Mouse (Mus musculus) kidney, postnatal 10 days (tissue): Measurements from ENCODE around the gene Mindy1.

ENCODE experiments used
- DNase-seq: peaks from one replicate; pipeline ENCODE4 v3.0.0; 2021; ENCODE audit warnings: mixed read lengths

Gene Mindy1

DNA sequence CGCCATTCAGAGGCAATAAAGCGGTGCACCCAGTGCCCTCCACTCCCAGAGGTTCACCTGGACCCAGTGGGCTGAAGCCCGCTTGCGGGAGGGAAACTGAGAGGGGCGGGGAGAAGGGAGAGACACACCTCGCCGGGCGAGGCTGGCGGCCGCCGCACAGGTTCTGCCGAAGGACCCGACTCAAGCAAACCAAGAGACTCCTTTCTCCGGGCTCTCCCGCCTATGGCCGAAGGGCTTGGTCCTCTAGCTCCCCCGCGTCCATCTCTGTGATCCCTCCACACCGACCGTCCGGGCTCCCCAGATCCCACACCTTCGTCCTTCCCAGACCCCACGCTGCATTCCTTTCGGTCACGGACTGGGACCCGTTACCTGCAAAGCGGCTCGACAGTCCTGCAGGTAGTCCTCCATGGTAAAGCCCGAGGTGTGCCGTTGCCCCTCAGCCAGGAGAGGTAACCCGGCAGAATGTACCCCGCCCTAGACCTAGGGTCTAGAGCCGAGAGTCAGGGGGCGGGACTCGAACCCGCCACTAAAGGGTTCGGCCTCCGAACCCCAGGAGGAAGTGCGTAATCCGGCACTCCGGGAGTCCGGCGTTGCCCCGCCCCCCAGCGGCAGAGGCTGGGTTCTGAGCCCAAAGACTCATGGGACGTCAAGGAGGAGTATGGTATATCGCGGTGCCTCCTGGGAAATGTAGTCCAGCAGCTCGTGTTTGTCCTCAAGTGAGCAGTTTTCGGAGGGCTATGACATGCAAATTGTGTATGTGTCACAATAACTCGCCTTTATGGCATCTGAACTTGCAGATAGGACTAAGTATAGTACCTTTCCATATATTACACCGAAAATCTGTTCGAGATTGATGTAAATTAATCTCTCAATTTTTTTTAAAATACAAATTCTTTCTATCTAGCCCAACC lies at the start of gene Mindy1, which contains the start of gene Prune1:
TSS of gene Mindy1 (plus strand) at position 130 of the 911 bp plus-strand sequence.
TSS of gene Prune1 (minus strand) at position 861 of the 911 bp plus-strand sequence.
- peak; percentile 100 for DNase-seq

DNA sequence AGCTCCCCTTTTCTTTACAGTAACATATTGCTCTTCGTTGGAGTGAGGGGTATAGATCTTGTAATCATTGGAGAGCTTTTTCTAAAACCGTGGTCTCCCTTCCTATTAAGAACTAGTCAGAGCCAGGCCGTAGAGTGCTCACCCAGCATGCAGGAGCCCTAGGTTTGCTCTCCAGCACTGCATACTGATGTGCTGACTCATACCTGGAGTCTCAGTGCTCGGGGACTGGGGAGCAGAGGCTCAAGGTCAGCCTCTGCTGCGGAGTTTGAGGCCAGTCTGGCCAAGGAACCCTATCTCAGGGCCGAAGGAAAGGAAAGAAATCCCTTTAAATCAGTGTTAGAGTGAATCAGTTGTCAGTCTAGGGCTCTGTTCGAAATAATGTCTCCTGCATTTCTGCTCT lies 48.4 kb upstream of the Mindy1 start:
- peak; percentile 51 for DNase-seq

DNA sequence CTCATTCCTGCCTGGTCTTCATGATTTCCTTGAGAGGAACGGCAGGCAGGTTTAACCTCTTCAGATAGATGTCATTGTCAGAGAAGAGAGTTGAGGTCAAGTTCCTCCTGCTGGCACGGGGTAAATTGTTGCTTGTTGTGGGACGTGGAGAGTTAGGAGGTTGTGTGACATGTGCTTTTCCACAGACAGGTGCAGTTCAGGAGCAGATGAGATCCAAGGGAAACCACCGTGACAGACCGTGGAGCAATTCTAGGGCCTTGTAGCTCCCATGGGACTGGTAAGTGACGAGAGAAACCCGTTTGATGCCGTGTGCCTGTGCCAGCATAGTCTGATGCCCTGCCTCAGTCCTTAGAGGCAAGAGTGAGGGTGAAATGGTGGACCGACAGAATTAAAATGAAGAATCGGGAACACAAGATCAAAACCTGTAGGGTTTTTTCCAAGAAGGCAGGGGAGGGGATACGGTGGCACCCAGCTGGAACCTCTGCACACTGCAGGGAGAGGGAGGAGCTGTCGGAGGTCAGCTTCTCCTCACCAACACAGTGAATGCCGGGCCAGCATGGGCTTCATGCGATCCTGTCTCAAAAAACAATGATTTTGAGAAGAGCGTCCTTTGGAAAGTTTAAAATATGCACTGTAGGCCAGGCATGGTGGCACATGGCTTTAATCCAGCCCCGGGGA lies 47.7 kb upstream of the Mindy1 start:
- DNase-seq, result no peak

DNA sequence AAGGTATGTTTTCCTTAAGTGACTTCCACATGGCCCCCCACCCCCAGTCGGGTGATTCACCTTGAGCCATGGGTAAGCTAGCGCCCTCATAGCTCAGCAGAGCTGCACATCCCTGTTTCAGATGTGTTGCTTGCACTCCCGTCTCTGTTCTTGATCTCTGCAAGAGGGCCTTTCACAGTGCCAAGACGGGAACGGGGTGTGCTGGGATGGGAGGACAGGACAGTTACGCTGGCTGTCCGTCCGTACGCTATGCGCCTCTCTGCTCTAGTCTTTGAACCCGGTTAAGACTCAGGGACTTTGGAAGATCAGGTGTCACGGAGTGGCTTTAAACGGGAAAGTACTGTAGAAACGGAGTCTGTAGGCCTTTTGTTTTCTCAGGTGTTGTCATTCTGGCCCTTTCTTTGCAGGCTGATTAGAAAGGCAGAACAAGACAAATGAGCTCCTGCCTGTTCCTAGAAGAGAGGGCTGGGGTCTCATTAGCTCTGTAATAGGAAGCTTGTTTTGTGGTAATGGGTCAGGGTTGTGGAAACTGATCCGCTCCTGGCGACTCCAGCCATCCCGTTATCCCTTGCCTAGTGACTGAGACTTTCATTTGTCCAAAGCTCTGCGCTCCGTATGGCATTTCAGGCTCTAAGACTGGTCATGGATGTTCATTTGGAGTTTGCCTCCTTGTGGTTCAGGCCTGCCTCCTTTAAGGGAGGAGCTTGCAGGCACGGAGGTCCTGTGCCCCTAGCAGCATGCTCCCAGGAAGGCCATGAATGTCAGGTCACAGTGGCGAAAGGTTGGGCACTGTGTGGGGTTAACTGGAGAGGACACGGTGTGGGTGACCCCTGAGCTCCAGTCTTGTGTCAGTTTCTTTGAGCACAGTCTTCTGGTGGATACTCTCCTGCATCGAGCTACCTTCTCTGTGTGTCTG lies 45.5 kb upstream of the Mindy1 start:
- DNase-seq, result no peak

DNA sequence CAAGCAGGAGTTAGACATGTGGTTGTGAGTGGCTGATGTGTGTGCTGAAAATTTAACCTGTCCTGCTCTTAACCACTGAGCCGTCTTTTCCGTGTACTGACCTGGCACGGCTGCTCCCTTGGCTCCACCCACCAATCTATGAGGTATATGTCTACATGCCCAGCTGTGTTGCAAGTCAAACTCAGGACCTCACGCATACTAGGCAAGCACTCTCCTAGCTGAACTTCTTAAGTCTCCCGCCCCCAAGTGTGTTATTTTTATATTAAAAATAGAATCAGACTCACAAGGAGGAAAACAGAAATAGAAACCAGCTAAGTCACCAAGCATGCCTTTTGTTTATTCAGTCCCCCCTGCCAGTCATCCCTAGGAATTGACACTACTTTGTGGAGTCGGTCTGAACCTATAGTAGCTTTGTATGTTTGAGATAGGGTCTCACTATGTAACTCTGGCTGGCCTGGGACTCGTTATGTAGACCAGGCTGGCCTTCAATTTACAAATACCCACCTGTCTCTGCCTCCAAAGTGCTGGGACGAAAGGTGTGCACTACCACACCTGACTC lies 43.5 kb upstream of the Mindy1 start:
- DNase-seq, result no peak

DNA sequence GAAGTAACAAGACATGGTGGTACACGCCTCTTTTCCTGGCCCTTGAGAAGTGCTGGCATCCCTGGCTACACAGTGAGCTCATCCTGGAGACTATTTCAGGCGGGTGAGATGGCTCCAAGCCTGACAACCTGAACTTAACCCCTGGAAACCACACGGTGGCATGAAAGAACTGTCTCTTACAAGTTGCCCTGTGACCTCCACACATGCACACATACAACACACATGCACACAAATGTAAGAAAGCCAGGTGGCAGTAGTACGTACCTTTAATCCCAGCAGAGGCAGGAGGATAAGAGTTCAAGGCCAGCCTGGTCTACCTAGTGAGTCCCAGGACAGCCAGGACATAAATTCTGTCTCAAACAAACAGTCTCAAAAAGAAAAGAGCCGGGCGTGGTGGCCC lies 42.1 kb upstream of the Mindy1 start:
- DNase-seq, result no peak

DNA sequence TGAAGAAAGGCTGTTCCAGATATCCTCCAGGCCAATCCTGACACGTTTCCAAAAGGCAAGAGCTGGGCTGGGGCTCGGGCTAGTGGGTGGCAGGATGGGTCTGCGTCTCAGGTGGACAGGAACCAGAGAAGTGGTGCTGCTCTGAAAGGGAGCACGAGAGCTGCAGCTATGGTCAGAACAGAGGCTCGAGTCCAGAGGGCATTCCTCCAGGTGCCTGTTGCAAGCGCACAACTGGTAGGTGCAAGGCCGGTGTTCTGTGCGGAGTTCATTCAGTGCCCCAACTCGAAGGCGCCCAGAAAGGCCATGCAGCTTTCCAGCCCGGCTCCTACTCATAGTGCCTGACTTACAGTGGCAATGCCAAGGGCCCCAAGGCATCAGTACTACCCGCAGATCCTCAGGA lies 41.2 kb upstream of the Mindy1 start:
- no peak for DNase-seq

DNA sequence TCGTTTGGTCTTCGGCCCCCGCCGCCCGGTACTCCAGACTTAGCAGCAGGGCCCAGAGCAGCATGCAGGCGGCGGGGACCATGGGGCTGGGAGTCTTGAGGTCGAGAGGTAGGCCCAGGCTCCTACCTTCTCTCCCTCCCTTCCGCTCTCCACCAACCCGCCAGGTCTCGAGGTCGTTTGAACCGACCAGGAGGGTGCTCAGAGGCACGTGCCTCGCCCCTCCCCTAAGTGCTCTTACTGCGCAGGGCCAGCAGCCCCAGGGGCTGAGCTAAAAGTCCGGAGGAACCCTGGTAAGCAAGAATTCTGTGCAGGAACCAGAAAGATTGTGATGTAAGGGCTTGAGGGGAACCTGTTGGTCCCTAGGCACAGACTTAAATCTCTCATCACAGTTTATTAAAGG lies 40.2 kb upstream of the Mindy1 start:
- DNase-seq, result no peak

DNA sequence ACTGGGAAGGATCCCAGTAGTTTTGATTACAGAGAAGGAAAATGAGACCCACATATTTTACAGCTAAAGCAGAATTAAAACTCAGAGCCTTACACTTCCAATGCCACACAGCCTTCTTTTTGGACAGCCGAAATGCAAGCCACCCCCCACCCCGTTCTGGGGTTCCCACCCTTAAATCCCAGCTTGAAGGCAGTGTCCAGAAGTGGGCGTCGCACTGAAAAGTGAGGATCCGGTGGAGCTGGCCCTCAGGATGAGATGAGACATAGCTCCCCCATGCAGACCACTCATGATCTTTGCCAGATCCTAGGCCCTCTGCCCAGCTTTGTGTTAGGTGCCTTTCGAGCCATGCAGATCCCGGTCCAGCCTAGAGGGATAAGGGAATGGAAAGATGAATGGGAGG lies 39.6 kb upstream of the Mindy1 start, which contains the start of gene Gm128:
TSS of gene Gm128 (minus strand) at position 101 of the 400 bp plus-strand sequence.
- no peak for DNase-seq

DNA sequence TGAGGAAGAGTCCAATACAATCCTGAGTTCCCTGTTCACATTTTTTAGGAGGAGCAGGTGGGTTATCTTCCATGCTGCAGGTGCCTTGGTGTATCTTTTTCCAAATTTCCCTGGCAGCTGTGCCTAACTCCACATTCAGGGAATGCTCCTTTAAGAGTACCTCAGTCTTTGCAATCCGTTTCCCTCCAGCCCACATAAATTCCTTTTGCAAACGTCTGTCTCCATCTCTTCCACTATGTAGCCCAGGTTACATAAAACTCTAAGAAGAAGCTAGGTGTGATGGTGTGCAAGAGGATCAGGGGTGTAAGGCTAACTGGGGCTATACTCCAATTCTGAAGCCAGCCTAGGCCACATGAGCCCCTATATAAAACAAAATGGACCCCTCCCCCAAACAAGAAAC lies 38.1 kb upstream of the Mindy1 start:
- no peak for DNase-seq

DNA sequence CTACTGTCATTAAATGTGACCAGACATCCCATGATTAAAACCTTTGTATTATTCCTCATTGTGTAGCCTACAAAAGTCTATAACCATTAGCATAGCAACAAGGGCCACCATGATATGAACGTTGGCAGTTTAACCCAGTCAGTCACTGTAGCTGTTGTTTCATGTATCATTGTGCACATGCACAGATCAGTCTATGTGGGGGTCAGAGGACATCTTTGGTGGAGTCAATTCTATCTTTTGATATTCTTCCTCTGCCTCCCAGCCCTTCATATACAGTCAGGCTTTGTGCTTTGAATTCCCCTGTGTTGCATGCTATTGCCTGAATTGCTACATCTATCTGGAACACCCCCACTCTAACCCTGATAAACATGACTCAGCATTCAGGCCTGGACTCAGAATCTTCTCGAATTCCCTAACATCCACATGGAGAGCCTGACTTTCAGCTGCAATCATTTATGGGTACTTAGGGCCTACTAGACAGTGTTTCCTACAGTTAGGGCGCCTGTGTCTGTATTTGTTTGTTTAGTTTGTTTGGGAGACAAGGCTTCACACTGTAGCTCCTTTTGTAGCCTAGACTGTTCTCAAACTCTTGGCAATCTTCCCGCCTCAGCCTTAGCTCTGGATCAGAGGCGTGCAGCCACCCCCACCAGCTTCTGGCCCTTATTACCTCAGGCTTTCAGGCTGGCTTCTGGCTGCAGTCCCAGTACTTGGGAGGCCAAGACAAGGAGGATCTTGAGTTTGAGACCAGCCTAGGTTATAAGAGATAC lies 34.5 kb upstream of the Mindy1 start:
- peak; percentile 60 for DNase-seq

DNA sequence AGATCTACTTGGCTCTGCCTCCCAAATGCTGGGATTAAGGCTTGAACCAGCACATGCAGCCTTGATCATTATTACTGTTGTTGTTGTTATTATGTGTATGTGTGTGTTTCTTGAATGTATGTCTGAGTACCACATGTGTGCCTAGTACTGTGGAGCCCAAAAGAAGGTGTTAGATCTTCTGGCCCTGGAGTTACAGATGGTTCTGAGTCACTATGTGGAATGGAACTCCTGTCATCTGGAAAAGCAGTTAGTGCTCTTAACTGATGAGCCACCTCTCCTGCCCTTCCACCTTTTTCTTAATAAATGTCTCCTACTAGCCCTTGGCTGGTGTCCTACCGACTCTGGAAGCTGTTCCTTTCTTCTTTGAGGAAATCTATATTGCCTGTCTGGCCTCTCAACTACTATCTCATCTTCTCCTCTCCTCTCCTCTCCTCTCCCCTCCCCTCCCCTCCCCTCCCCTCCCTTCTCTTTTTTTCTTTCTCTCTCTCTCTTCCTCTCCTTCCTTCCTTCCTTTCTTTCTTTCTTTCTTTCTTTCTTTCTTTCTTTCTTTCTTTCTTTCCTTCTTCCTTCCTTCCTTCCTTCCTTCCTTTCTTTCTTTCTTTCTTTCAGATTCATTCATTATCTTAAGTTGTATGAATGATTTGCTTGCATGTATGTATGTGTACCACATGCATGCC lies 33.3 kb upstream of the Mindy1 start:
- DNase-seq, result no peak

DNA sequence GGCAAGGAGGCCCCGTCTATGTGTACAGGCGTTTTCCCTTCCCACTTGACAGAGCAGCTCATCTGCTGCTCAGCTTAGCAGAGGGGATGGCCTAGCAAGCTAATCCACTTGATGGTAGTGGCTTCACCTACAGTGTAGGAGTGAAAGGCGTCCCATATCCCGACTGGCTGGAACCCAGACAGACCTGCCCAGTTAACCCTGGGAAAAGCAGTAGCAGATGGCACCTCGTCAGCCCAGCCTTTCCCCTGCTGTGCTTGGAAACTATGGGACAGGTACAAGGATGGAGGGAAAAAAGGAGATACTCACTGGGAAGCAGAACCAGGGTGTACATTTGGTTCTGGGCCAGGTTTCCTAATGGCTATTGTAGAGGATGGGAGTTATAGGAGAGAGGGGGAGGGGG lies 30.8 kb upstream of the Mindy1 start:
- no peak for DNase-seq

DNA sequence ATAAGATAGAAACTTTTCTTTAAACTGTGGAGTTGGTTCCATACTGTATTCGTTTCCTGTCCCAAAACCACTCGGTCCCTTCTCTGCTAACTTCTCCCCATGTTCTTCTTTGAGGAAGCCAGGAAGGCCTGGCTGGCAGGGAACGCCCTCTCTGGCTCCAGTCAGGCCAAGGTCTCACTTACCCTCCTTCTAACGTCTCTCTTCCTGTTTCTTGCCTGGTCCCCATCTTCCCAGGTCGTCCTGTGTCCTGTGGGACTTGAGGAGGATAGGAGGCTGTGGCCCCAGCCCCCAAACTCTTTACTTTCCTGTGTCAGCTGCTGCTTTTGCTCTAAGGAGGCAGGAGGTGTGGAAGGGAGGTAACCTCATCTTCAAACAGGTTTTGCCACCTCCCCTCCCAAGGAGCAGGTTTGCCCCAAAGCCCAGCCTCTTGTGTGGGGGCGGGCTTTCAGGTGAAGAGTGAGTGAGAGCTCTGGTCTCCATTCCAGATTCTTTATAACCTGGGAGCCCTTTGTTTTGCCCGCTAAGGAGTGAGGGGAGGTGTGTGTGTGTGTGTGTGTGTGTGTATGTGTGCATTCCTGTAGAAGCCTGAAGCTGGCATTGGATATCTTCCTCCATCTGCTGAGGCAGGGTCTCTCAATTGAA lies 30.2 kb upstream of the Mindy1 start, which contains the start of gene Bnipl:
TSS of gene Bnipl (minus strand) at position 411 of the 642 bp plus-strand sequence.
- DNase-seq, result no peak

DNA sequence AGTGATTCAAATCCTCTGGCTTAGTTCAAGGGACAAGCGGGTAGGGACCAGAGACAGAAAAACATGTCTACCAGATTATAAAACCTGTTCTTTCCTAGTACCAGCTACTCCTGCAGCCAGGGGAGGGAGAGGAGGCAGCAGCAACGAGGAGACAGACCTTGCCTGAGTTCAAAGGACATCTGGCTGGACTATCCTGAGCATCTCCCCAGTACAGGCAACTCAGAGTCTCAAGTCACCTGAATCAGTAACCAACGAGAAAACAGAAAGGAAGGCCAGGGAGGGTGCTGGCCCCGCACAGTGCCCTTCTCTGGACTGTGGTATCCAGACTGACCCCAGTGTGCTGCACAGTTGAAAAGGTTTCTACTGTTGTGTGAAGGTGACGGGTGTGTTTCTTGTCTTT lies 24.2 kb upstream of the Mindy1 start:
- DNase-seq, result no peak

DNA sequence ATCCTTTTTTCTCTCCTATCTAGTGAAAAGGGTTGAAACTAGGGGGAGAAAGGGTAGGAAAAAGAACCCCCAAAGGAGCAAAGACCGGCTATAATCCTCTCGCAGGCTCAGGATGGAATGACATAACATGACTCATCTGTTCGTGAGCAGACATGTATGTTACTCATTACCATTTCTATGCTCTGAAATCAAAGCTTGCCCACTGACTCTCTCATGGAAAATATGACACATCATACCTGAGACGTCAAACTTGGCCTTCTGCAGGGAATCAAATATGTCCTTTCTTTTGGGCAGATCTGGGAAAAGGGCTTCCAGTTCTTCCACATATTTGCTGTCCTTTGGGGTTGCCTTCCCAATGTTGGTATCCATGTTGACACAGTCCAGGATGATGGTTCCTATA lies 19.2 kb upstream of the Mindy1 start:
- DNase-seq, result no peak

DNA sequence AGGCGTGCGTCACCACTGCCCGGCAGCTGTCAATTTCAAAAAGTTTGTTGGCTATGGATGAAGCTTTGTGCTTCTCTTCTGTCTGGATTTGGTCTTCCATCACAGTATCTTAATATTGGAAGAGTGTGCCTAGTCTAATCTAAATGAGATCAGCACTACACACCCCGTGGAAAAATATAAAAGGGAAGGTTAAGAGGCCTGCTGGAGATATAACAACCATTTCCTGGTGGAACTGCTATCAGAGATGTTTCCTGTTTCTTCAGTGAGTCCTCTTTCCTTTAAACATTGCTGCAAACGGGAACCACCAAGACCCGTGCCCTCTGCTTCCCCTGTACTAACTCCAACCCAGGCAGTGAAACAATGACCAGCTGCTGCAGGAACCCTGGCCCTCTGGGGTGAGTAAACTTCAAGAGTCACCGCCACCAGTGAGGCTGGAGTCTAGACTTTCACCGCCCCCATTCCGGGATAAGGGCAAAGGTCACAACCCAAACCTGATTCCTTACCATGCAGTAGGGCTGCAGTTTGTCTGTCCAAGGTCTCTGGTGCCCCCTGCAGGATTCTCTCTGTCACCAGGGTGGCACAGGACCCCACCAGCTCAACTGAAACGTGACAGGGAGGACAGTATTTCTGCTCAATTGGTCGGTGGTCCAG lies 17.9 kb upstream of the Mindy1 start:
- peak; percentile 90 for DNase-seq

DNA sequence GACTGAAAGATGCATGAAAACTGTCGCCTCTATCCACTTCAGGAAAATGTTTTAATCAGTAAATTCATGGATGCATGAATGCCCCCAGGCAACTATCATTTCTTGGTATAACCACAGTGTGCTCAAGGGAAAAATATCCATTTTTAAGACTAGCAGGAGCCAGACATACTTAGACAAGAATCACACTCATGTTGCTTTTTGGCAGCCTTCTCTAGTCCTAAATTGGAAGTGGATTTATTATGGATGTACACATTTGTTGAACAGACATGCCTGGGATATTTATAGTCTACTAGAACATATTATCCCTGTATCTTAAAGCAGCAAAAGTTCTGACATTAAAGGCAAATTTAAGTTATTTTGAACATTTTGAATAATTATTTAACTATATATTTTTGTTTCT lies 16.4 kb upstream of the Mindy1 start:
- DNase-seq, result no peak

DNA sequence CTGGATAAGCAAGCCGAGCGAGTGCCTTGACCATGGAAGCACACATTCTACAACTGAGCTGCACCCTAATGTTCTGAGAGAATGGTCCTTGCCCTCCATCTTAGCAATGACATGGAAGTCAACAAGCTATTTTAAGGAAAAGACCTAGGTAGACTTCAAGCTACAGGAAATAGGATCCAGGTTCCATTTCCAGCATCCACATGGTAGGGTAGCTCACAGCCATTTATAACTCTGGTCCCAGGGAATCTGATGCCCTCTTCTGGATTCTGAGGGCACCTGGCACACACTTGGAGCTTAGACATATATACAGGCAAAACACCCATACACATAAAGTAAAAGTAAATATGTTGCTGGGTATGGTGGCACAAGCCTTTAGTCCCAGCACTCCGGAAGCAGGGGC lies 15.1 kb upstream of the Mindy1 start:
- no peak for DNase-seq

DNA sequence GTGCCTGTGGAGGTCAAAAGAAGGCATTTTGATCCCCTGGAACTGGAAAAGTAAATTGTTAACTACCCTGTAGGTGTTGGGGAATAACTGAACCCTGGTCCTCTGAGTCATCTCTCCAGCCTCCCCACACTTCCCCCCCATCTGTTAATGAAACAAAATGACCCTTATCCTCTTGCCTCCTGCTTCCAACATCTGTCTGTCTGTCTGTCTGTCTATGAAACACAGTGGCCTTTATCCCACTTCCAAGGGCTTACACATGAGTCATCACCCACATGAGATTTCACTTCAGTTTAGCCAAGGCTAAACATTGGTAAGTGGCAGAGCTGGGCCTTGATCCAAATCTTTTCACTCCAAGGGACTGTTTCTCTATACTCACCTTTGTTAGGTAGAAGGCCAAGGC lies 13.3 kb upstream of the Mindy1 start:
- DNase-seq, result no peak
